Mouse (Mus musculus): ENCODE measurements around the gene Abcf3.

Abcf3 gene

DNA sequence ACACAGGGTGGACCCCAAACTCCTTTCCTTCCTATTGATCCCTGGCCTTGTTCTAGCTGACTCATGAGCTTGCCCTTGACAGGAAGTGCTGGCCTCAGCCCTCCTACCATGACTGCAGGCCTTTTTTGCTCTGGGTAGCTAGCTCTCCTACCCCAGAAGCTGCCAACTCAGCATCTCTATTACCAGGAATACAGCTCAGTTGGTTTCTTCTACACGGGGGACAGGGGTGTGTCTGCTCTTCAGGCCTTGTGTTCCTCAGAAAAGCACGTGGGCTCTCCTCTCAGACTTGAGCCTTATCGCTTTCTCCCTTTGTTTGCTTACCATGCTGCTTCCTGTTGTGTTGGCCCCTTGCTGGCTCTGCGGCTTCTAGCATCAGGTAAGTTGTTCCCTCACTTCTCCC lies 7.9 kb upstream of the Abcf3 start:
- no peak for DNase-seq (ENCODE audit: low spot score in 2 of 2)

DNA sequence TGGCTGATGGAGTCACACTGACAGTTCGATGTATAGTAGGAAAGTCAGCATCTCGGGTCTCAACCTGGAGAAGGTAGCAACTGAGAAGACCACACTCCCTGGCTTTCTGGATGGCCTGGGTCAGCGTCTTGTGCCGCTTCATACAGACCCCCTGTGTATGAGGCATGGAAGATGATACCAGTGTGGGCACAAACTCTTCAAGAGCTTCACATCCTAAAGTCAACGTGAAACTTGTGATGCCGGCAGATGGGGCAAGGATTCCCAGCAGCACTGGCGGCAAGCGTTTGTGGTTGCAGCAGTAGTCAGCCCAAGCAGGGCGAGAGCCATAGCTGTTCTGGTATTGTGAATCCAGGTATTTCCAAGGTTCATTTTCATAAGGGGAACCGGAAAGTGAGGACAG lies 2.7 kb upstream of the Abcf3 start:
- no peak for DNase-seq (ENCODE audit: low spot score in 2 of 2)

- no peak for DNase-seq (ENCODE audit: low spot score in 2 of 2)
These were observed 954 bp upstream of the Abcf3 start for GRCm38 (mm10) chr16:20547423-20547822.

DNA sequence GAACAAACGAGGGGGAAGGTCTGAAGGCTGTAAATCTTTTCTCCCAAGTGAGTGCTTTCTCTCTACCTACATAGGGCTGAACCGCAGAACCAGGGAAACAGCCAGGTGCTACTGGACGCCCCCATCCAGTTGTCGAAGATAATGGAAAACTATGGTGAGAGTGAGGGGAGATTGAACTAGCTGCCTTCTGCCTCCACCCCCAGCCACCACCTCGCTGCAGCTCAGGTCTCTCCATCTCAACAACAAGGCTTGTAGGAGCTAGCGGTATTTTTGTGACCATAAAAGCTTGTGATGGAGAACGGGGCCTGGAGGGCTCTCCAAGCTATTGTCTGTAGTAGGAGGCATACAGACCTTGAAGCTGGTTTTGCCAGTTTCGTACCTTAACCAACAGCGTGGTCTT lies 784 bp downstream of the Abcf3 start:
- DNase-seq (ENCODE audit: low spot score in 2 of 2): no peak

- DNase-seq (ENCODE audit: low spot score in 2 of 2): no peak
These were observed 3.3 kb downstream of the Abcf3 start for GRCm38 (mm10) chr16:20551691-20552090.

DNA sequence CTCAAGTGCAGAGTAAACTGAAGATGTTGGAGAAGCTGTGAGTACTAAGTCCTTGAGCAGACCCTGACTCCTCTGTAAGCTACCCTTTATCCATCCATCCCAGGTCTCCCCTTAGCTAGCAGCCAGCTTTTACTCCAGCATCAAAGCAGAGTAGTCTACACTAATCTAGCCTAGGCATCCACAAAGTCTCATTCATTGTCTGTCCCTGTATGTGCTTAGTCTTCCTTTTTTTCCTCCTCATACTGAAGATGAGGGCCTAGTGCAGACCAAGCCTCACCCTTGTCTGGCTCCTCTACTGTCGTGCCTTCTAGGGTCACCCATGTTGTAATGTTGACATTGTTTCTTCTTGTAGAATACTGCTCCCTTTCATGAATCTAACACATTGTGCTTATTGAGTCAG lies 4.2 kb downstream of the Abcf3 start:
- no peak for DNase-seq (ENCODE audit: low spot score in 2 of 2)

DNA sequence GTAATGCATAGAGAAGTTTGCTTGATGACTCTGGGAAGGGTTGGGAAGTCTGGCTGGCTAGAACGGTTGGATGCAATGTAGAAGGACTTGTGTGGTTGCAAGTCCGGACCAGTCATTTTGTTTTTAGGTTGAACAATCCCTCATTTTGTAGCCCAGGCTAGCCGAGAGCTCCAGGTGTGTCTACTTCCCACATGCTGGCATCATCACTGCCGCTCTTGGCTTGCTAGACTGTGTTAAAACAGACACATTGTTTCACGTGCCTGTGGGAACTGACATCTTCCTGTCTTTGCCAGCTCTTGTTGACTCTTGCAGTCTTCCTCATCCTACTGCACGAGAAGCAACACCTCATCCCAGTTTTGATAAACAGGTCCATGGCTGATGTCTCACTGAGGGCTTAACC lies 6.6 kb downstream of the Abcf3 start:
- DNase-seq (ENCODE audit: low spot score in 2 of 2): no peak

DNA sequence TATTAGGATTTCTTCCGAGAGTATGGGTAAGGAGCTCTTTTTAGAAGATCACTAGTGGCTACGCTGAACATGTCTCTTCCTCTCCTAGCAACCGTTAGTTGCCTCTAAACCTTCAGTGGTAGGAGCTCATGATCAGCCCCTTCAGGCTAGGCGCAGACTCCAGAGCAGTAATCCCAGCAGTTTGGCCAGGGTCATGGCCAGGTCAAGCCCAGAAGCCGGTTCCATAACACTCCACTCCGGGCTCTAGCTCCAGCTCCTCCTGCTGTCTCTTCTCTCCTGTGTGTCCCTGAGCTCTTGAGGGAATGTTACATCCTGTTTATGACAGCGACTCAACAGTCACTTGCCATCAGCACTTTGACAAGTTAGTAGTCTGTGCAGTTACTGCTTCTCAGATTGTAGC lies 9.0 kb downstream of the Abcf3 start:
- DNase-seq (ENCODE audit: low spot score in 2 of 2): no peak

- DNase-seq (ENCODE audit: low spot score in 2 of 2): no peak
These were observed 16.7 kb downstream of the Abcf3 start for GRCm38 (mm10) chr16:20565075-20565474.

- DNase-seq (ENCODE audit: low spot score in 2 of 2): no peak
These were observed 41.1 kb downstream of the Abcf3 start, which contains the start of gene Vwa5b2 for GRCm38 (mm10) chr16:20589366-20589938. Gene Vwa5b2, plus strand, starts transcription at chr16:20589471.

DNA sequence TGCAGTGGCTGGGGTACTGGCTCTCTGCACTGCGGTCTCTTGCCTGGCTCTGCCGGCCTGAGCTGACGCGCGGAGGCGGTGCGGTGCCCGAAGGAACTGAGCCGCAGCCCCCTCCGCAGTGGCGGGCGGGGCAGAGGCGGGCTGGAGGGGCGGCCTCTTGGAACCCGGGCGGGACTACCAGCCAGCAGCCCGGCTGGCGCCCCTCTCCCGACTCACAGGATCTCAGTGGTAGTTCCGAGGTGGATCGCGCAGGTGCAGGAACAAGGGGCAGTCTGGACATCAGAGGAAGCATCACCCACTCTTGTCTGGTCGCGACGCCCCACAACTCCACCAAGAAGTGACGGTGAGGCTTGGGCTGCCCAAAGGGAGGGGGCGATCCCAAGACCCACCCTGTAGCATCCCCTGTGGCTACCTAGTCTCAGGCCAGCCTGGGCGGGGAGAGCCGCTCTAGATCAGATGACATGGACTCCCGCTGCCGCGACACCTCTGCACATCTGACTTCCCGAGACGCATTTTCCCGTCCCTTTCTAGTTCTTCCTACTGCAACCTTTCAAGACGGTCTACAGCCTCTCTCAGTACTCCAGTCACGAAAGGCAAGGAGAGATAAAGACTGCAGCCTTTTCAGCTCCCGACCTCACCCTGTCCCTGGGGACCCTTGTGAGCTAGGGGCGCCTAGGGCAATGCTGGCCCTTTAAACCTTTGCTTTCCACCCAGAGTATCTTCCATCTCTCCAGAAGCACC lies 41.7 kb downstream of the Abcf3 start:
- DNase-seq (ENCODE audit: low spot score in 2 of 2): no peak

GRCm38 (mm10) chr16:20590680-20591038 lies 42.3 kb downstream of the Abcf3 start:
- no peak for DNase-seq (ENCODE audit: low spot score in 2 of 2)

GRCm38 (mm10) chr16:20591076-20591705 lies 42.8 kb downstream of the Abcf3 start:
- DNase-seq (ENCODE audit: low spot score in 2 of 2): no peak

DNA sequence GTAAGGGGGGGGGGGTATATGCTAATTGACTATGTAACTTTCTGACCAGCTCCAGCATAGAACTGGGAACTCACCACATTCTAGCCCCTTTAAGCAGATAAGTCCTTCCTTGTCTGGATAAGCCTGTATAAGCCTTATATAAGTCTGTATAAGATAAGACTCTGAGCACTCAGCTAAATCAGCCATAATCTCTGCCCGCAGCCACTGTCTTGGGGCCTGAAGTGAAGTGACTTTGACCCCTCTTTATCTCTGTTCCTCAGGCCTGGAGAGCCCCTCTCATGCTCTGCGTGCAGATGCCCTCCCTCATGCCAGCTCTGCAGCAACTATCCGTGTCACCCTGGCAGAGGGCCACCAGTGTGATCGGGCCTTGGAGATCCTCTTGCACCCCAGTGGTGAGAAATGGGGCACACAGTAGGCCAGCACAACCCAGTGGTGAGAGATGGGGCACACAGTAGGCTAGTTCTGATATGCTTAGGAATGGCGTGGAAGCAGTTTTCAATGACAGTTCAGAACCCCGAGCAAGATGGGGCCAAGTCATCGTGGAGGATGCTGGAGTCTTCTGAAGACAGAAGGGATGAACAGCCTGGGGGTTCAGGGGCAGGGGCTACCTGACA lies 46.8 kb downstream of the Abcf3 start:
- no peak for DNase-seq (ENCODE audit: low spot score in 2 of 2)

- no peak for DNase-seq (ENCODE audit: low spot score in 2 of 2)
These were observed 47.4 kb downstream of the Abcf3 start for GRCm38 (mm10) chr16:20595737-20596136.

GRCm38 (mm10) chr16:20596687-20597441 lies 48.5 kb downstream of the Abcf3 start:
- DNase-seq (ENCODE audit: low spot score in 2 of 2): no peak

- DNase-seq (ENCODE audit: low spot score in 2 of 2): no peak
These were observed 52.1 kb downstream of the Abcf3 start for GRCm38 (mm10) chr16:20600511-20600910.

- no peak for DNase-seq (ENCODE audit: low spot score in 2 of 2)
These were observed 56.3 kb downstream of the Abcf3 start for GRCm38 (mm10) chr16:20604705-20605104.

- DNase-seq (ENCODE audit: low spot score in 2 of 2): peak; percentile 67 to 74
These were observed 62.4 kb downstream of the Abcf3 start for GRCm38 (mm10) chr16:20610501-20611356.

All from spleen, postnatal 10 days (tissue).